Mouse (Mus musculus) lung, embryonic 14.5 days (tissue): ENCODE results near the gene Cers4. TPM values are rescaled to one million over a fixed set of nuclear protein-coding genes. Genes with fewer than 3 reads are reported as not detected.
A peak's percentile ranks its signal among the peaks of the same experiment; 100 is the strongest.

Source experiments
- ATAC-seq: fragments of 200-750 bp; cut with Nextera tagmentation; 2 replicates; pipeline ENCODE4 v1.8.0; 2017; ENCODE audit warnings: mild to moderate bottlenecking, moderate TSS enrichment, moderate library complexity; ENCODE audit not compliant: insufficient read depth
- DNase-seq: peaks from one replicate; pipeline ENCODE4 v3.0.0-alpha.2; 2015
- H3K27ac ChIP-seq: fragments of 300-500 bp; sonication (generic); 2 replicates; pipeline ENCODE4 v1.5.1; 2014; ENCODE audit warnings: low read depth, mild to moderate bottlenecking, moderate library complexity
- H3K27me3 ChIP-seq: fragments of 300-500 bp; sonication (generic); 2 replicates; pipeline ENCODE4 v1.6.1; 2014; ENCODE audit warnings: low read length, control low read depth; ENCODE audit not compliant: insufficient read depth
- H3K36me3 ChIP-seq: fragments of 300-500 bp; sonication (generic); 2 replicates; pipeline ENCODE4 v1.6.1; 2014; ENCODE audit warnings: control low read depth; ENCODE audit not compliant: insufficient read depth
- H3K4me1 ChIP-seq: fragments of 300-500 bp; sonication (generic); 2 replicates; pipeline ENCODE4 v1.6.1; 2014; ENCODE audit warnings: antibody characterized with exemption, control low read depth; ENCODE audit not compliant: insufficient read depth
- H3K4me2 ChIP-seq: fragments of 300-500 bp; sonication (generic); 2 replicates; pipeline ENCODE4 v1.6.1; 2014; ENCODE audit warnings: mild to moderate bottlenecking
- H3K4me3 ChIP-seq: fragments of 300-500 bp; sonication (generic); 2 replicates; pipeline ENCODE4 v1.5.1; 2014; ENCODE audit warnings: low read depth, low read length
- H3K9ac ChIP-seq: fragments of 300-500 bp; sonication (generic); 2 replicates; pipeline ENCODE4 v1.6.1; 2014
- H3K9me3 ChIP-seq: fragments of 300-500 bp; sonication (generic); 2 replicates; pipeline ENCODE4 v1.6.1; 2016; ENCODE audit warnings: low read depth, low read length, control low read depth
- CTCF ChIP-seq: IDR thresholded peaks from 2 replicates; pipeline ENCODE4 v1.5.1; 2016; ENCODE audit warnings: antibody characterized with exemption, low read depth
- WGBS: fragments of 180-500 bp; shearing (Covaris S2); extraction: QIAGEN DNeasy Blood & Tissue Kit; methylation state at CpG from one replicate; pipeline ENCODE4 v1.1.7; 2014; 5-methylcytosine and 5-hydroxymethylcytosine counted together
- polyA plus RNA-seq: library from polyadenylated mRNA; unstranded; fragments of >200 nt; fragmentation: Nextera tagmentation; extraction: Ambion mirVana; gene quantifications from 2 replicates; pipeline ENCODE4 v1.2.1, GENCODE M21; 2014

The Cers4 gene
- polyA plus RNA-seq = 27.1 and 29.4 TPM in 2 replicates

DNA sequence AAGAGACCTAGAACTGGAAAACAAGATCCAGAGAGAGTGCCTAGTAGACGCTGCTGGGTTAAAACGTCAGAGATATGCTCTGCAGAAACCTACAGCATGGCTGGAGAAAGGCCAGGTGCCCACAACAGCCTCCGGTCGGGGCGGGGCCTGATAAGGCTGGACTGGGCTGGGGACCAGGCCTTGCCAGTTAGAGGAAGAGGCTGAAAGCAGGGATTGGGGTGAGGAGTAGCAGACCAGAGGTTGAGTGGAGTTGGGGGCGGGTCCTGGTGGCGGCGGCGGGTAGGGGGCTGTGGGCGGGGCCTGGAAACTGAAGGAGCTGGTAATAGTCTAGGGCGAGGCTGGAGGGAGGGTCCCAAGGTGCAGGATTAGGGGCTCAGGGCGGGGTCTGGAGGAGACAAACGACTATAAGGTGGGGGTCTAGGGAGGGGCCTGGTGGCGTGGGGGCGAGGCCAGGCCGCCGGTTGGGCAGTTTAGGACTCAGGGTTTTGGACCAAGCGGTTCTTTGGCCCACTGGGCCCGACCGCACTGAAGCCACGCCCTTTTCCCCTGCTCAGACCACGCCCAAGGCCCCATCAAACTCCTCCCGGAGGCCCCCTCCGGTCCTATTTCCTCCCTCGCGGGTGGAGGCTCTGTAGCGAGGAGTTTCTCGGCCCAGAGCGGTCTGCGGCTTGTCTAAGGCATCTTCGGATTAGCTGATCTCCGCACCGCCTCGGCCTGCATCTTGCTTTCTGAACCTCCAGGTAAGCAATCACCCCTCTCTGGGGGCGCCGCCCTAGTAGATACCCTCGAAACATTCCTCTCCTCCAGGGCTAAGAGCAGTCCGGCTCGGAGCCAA lies at the start of gene Cers4:
Cers4 (plus strand) TSS at position 176 of the 835 bp plus-strand sequence.
- Histone ChIP-seq H3K36me3 (no peaks in the 10 kb centered on the region), H3K9ac (peak within 1 kb of the TSS; percentile 59), H3K9me3 (no peaks in the 10 kb centered on the region), H3K4me1 (peaks cover 6% of the 10 kb centered on the region; the same call in 1 of the 2 replicates), H3K27ac (peak within 1 kb of the TSS; percentile 82), H3K4me2 (peak within 1 kb of the TSS; percentile 77), H3K4me3 (peak within 1 kb of the TSS; percentile 50), H3K27me3 (no peaks in the 10 kb centered on the region)
- ATAC-seq (peak; percentile 94), DNase-seq (peak; percentile 95)
- WGBS = under 1% methylated on average over 39 of the region's 39 CpGs
- no peak for TF ChIP-seq CTCF

DNA sequence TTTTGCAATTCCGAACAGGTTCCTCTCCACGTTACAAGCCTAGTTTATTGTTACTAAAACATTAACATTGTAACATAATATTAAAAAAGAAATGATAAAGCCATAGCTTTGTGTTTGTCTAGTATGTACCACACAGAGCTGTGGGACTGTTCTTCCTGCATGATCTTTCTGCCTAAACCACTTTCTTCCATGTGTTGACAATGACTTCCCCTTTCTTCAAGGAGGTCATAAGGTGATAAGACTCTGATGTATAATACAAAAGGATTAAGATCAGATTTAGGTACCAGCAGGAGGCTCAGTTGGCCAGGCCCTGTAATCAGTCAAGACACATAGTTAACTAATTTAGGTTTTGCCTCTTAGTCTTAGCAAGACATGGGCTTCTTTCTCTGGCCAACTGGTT lies 34.7 kb upstream of the Cers4 start:
- Histone ChIP-seq H3K4me1 (no peaks in the 10 kb centered on the region), H3K4me2 (no peak overlapping the region), H3K27me3 (no peaks in the 10 kb centered on the region), H3K27ac (no peak overlapping the region), H3K36me3 (no peaks in the 10 kb centered on the region), H3K4me3 (no peak overlapping the region), H3K9ac (no peak overlapping the region), H3K9me3 (no peaks in the 10 kb centered on the region)
- TF ChIP-seq CTCF = no peak
- 76% methylated on average over 2 of the region's 2 CpGs for WGBS
- DNase-seq (no peak), ATAC-seq (no peak)

DNA sequence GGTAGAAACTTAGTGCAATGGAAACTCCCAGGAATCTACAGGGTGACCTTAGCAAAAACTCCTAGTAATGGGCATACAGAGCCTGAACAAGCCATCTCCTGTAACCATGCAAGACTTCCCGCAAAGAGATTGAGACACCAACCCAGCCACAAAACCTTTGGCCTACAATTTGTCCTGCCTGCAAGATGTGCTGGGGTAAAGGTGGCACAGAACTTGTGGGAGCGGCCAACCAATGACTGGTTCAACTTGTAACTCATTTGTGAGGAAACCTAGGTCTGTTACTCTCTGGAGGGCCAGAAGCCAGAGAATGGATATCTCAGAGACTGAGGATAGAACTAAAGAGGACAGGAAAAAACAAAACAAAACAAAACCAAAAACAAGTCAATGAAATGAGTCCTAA lies 29.8 kb upstream of the Cers4 start:
- Histone ChIP-seq H3K9ac (no peak overlapping the region), H3K27ac (no peak overlapping the region), H3K9me3 (no peaks in the 10 kb centered on the region), H3K4me3 (no peak overlapping the region), H3K27me3 (no peaks in the 10 kb centered on the region), H3K4me1 (no peaks in the 10 kb centered on the region), H3K4me2 (no peak overlapping the region), H3K36me3 (no peaks in the 10 kb centered on the region)
- DNase-seq = no peak
- 81% methylated on average over 2 of the region's 2 CpGs for WGBS
- TF ChIP-seq CTCF = no peak
- no peak for ATAC-seq

DNA sequence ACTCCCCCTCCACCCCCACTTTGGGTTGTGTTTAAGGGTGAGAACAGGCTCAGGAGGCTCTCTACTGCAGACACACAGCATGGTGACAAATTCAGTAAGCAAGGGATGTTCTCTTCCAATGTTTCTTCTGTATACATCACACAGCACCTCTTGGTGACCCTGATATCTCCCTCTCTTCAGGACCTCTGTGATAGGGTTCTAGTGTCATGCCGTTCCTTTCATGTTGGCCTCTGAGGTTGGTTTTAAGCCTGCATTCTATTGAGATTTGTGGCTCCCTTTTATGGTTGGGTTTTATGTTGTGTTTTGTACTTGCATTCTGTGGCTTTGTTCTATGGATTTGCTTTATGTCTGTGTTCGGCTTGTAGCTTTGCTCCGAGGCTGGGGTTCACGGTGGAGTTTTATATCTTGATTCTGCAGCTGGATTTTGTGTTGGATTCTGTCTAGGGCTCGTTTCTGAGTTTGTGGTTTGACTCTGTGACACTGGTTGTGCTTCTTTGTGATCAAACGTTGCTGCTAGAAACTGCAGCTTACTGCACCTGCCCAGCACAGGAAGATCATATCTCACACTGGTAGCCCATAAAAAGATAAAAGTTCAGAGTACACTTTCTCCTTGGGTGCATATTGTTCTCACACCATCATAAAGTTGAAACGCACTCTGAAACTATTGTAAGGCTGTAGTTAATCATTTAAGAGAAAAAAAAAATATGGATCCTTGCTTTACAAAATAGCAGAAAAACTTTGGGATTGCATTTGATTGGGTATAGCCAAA lies 18.2 kb upstream of the Cers4 start:
- Histone ChIP-seq H3K27me3 (no peaks in the 10 kb centered on the region), H3K4me3 (no peak overlapping the region), H3K36me3 (no peaks in the 10 kb centered on the region), H3K4me1 (no peaks in the 10 kb centered on the region), H3K4me2 (no peak overlapping the region), H3K27ac (no peak overlapping the region), H3K9me3 (no peaks in the 10 kb centered on the region), H3K9ac (no peak overlapping the region)
- TF ChIP-seq CTCF = no peak
- 74% methylated on average over 7 of the region's 7 CpGs for WGBS
- DNase-seq (no peak), ATAC-seq (no peak)

DNA sequence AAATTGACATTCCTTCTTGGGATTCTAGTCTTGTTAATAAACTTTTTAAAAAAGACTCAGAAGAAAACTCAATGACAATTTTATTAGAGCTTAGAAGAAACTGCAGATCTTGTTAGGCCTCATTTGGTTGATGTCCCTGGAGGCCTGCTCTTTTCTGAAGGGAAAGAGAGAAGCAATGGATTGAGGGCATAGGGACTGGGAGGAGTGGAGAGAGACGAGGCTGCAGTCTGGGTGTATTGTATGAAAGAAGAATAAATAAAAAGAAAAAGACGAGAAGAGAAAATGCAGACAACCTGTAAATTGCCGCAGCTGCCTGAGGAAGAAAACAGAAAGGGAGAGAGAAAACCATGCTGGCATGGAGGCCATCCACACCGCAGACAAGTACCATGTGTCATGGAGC lies 11.7 kb upstream of the Cers4 start:
- Histone ChIP-seq H3K4me1 (no peaks in the 10 kb centered on the region), H3K27ac (no peak overlapping the region), H3K4me3 (no peak overlapping the region), H3K9me3 (no peaks in the 10 kb centered on the region), H3K36me3 (no peaks in the 10 kb centered on the region), H3K9ac (no peak overlapping the region), H3K27me3 (no peaks in the 10 kb centered on the region), H3K4me2 (no peak overlapping the region)
- WGBS = 71% methylated on average over 4 of the region's 4 CpGs
- ATAC-seq (no peak), DNase-seq (no peak)
- no peak for TF ChIP-seq CTCF

DNA sequence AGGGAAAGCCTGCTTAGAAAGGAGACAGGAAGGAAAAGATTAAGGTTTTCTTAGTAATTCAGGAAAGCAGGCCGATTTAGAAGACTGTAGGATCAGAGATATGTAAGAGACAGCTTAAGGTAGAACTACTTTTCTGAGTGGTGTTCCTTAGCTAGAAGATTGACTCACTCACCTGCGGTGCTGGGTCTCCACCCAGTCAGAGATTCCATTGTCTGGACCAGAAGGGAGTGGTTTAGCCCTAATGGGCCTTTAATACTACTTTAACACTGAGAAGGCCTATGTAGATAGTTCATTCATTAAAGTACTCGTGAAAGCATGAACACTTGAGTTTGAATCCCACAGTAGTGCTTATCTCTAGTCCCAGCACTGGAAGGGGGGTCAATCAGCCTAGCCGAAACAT lies 11.2 kb upstream of the Cers4 start:
- 70% methylated on average over 4 of the region's 4 CpGs for WGBS

DNA sequence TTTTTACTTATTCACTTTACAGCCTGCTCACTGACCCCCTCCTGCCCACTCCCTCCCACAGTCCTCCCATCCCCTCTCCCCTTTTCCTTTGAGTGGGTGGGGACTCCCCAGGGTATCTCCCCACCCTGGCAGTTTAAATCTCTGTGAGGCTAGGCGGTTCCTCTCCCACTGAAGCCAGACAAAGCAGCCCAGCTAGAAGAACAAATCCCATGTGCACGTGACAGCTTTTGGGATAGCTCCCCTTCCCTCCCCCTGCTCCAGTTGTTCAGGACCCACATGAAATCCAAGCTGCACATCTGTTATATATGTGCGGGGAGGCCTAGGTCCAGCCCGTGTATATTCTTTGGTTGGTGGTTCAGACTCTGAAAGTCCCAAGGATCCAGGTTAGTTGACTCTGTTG lies 10.3 kb upstream of the Cers4 start:
- DNase-seq (no peak), ATAC-seq (no peak)
- Histone ChIP-seq H3K36me3 (no peaks in the 10 kb centered on the region), H3K27me3 (no peaks in the 10 kb centered on the region), H3K9me3 (no peaks in the 10 kb centered on the region), H3K9ac (no peak overlapping the region), H3K4me3 (no peak overlapping the region), H3K4me1 (no peaks in the 10 kb centered on the region), H3K27ac (no peak overlapping the region), H3K4me2 (no peak overlapping the region)
- 77% methylated on average over 4 of the region's 4 CpGs for WGBS
- TF ChIP-seq CTCF = no peak

More for the DNA sequence above, 11.2 kb upstream of the Cers4 start:
- DNase-seq = no peak
- Histone ChIP-seq H3K27ac (no peak overlapping the region), H3K9ac (no peak overlapping the region), H3K36me3 (no peaks in the 10 kb centered on the region), H3K4me2 (no peak overlapping the region), H3K4me1 (no peaks in the 10 kb centered on the region), H3K9me3 (no peaks in the 10 kb centered on the region), H3K27me3 (no peaks in the 10 kb centered on the region), H3K4me3 (no peak overlapping the region)
- no peak for TF ChIP-seq CTCF
- no peak for ATAC-seq
